Mouse (Mus musculus) midbrain, embryonic 11.5 days (tissue): ENCODE measurements at regions not wholly inside any gene's neighbourhood (a gene's known extent, or its start where the extent isn't known, plus 50 kb on each side); places are given as distances from the start of the nearest gene placed in this dataset.

Source experiments
- ATAC-seq: fragments of 200-750 bp; cut with Nextera tagmentation; 2 replicates; pipeline ENCODE4 v1.8.0; 2017; ENCODE audit warnings: moderate TSS enrichment, moderate library complexity; ENCODE audit not compliant: low FRiP score
- DNase-seq: peaks from one replicate; pipeline ENCODE4 v3.0.0; 2015; ENCODE audit warnings: low spot score; ENCODE audit errors: missing footprints
- H3K27ac ChIP-seq: fragments of 300-500 bp; sonication (generic); 2 replicates; pipeline ENCODE4 v1.5.1; 2014; ENCODE audit warnings: low read depth, low read length
- H3K27me3 ChIP-seq: fragments of 300-500 bp; sonication (generic); 2 replicates; pipeline ENCODE4 v1.6.1; 2014; ENCODE audit warnings: mild to moderate bottlenecking, low read length, moderate library complexity, mixed read lengths; ENCODE audit not compliant: control insufficient read depth, insufficient read depth
- H3K36me3 ChIP-seq: fragments of 300-500 bp; sonication (generic); 2 replicates; pipeline ENCODE4 v1.6.1; 2014; ENCODE audit warnings: mild to moderate bottlenecking, low read length, moderate library complexity, mixed read lengths; ENCODE audit not compliant: control insufficient read depth, insufficient read depth
- H3K4me1 ChIP-seq: fragments of 300-500 bp; sonication (generic); 2 replicates; pipeline ENCODE4 v1.6.1; 2014; ENCODE audit warnings: low read length; ENCODE audit not compliant: control insufficient read depth, insufficient read depth
- H3K4me2 ChIP-seq: fragments of 300-500 bp; sonication (generic); 2 replicates; pipeline ENCODE4 v1.6.1; 2014; ENCODE audit warnings: mild to moderate bottlenecking, moderate library complexity
- H3K4me3 ChIP-seq: fragments of 300-500 bp; sonication (generic); 2 replicates; pipeline ENCODE4 v1.5.1; 2014; ENCODE audit warnings: low read depth, low read length
- H3K9ac ChIP-seq: fragments of 300-500 bp; sonication (generic); 2 replicates; pipeline ENCODE4 v1.6.1; 2014; ENCODE audit warnings: low read length
- H3K9me3 ChIP-seq: fragments of 300-500 bp; sonication (generic); 2 replicates; pipeline ENCODE4 v1.6.1; 2016; ENCODE audit warnings: low read length; ENCODE audit not compliant: control insufficient read depth
- WGBS: fragments of 180-500 bp; shearing (Covaris S2); extraction: QIAGEN DNeasy Blood & Tissue Kit; methylation state at CpG from one replicate; pipeline ENCODE4 v1.1.7; 2014; 5-methylcytosine and 5-hydroxymethylcytosine counted together

GRCm38 (mm10) chr12:33580809-33581208 lies 151.4 kb downstream of the Twistnb start:
- H3K36me3 ChIP-seq, result no peaks in the 10 kb centered on the region
- 80% methylated on average over 2 of the region's 2 CpGs for WGBS

GRCm38 (mm10) chr12:33591031-33591430 lies 161.6 kb downstream of the Twistnb start:
- no peak for DNase-seq
- H3K4me1 ChIP-seq, result no peaks in the 10 kb centered on the region
- no peaks in the 10 kb centered on the region for H3K9me3 ChIP-seq
- H3K27me3 ChIP-seq, result no peaks in the 10 kb centered on the region
- H3K36me3 ChIP-seq, result no peaks in the 10 kb centered on the region
- H3K27ac ChIP-seq, result no peak overlapping the region
- no peak overlapping the region for H3K4me3 ChIP-seq
- H3K9ac ChIP-seq, result no peak overlapping the region
- WGBS, result 88% methylated on average over 5 of the region's 5 CpGs
- ATAC-seq, result no peak
- no peak overlapping the region for H3K4me2 ChIP-seq

More at GRCm38 (mm10) chr12:33580809-33581208, 151.4 kb downstream of the Twistnb start:
- no peak overlapping the region for H3K4me2 ChIP-seq
- no peak overlapping the region for H3K9ac ChIP-seq
- no peak overlapping the region for H3K27ac ChIP-seq
- H3K4me1 ChIP-seq, result no peaks in the 10 kb centered on the region
- H3K9me3 ChIP-seq, result no peaks in the 10 kb centered on the region
- H3K27me3 ChIP-seq, result no peaks in the 10 kb centered on the region
- DNase-seq (no peak), ATAC-seq (no peak)
- no peak overlapping the region for H3K4me3 ChIP-seq

- H3K4me2 ChIP-seq, result no peak overlapping the region
- H3K27ac ChIP-seq, result no peak overlapping the region
- no peaks in the 10 kb centered on the region for H3K27me3 ChIP-seq
- H3K9ac ChIP-seq, result no peak overlapping the region
- H3K4me1 ChIP-seq, result no peaks in the 10 kb centered on the region
- no peak for ATAC-seq
- no peaks in the 10 kb centered on the region for H3K36me3 ChIP-seq
- no peaks in the 10 kb centered on the region for H3K9me3 ChIP-seq
- DNase-seq, result peak; percentile 83
- H3K4me3 ChIP-seq, result no peak overlapping the region
- 56% methylated on average over 6 of the region's 6 CpGs for WGBS
Observed at GRCm38 (mm10) chr12:33592431-33592911, 163.0 kb downstream of the Twistnb start.

GRCm38 (mm10) chr12:33592938-33593337 lies 163.5 kb downstream of the Twistnb start:
- Histone ChIP-seq H3K4me3 (no peak overlapping the region), H3K27ac (no peak overlapping the region), H3K27me3 (no peaks in the 10 kb centered on the region), H3K9ac (no peak overlapping the region), H3K36me3 (no peaks in the 10 kb centered on the region), H3K9me3 (no peaks in the 10 kb centered on the region), H3K4me1 (no peaks in the 10 kb centered on the region), H3K4me2 (no peak overlapping the region)
- DNase-seq (peak; percentile 87), ATAC-seq (no peak)
- 69% methylated on average over 17 of the region's 17 CpGs for WGBS

GRCm38 (mm10) chr12:33593685-33594084 lies 164.2 kb downstream of the Twistnb start:
- Histone ChIP-seq H3K9ac (no peak overlapping the region), H3K4me2 (no peak overlapping the region), H3K4me1 (no peaks in the 10 kb centered on the region), H3K27me3 (no peaks in the 10 kb centered on the region), H3K27ac (no peak overlapping the region), H3K4me3 (no peak overlapping the region), H3K36me3 (no peaks in the 10 kb centered on the region), H3K9me3 (no peaks in the 10 kb centered on the region)
- WGBS, result 66% methylated on average over 4 of the region's 4 CpGs
- no peak for DNase-seq
- ATAC-seq, result no peak

GRCm38 (mm10) chr12:33605393-33605792 lies 176.0 kb downstream of the Twistnb start:
- WGBS, result 63% methylated on average over 4 of the region's 4 CpGs
- DNase-seq, result peak; percentile 41

GRCm38 (mm10) chr12:33607811-33608602 lies 178.6 kb downstream of the Twistnb start:
- no peak overlapping the region for H3K4me3 ChIP-seq
- H3K27ac ChIP-seq, result no peak overlapping the region
- H3K4me1 ChIP-seq, result no peaks in the 10 kb centered on the region
- DNase-seq (no peak), ATAC-seq (no peak)
- no peak overlapping the region for H3K9ac ChIP-seq
- 75% methylated on average over 7 of the region's 7 CpGs for WGBS
- H3K27me3 ChIP-seq, result no peaks in the 10 kb centered on the region
- no peak overlapping the region for H3K4me2 ChIP-seq
- H3K36me3 ChIP-seq, result no peaks in the 10 kb centered on the region
- H3K9me3 ChIP-seq, result no peaks in the 10 kb centered on the region

More at GRCm38 (mm10) chr12:33605393-33605792, 176.0 kb downstream of the Twistnb start:
- no peak overlapping the region for H3K9ac ChIP-seq
- H3K36me3 ChIP-seq, result no peaks in the 10 kb centered on the region
- no peaks in the 10 kb centered on the region for H3K4me1 ChIP-seq
- no peaks in the 10 kb centered on the region for H3K9me3 ChIP-seq
- ATAC-seq, result no peak
- H3K4me3 ChIP-seq, result no peak overlapping the region
- no peak overlapping the region for H3K27ac ChIP-seq
- H3K4me2 ChIP-seq, result no peak overlapping the region
- H3K27me3 ChIP-seq, result no peaks in the 10 kb centered on the region

GRCm38 (mm10) chr12:33612378-33612777 lies 182.9 kb downstream of the Twistnb start:
- DNase-seq (no peak), ATAC-seq (no peak)
- Histone ChIP-seq H3K9ac (no peak overlapping the region), H3K4me3 (no peak overlapping the region), H3K36me3 (no peaks in the 10 kb centered on the region), H3K9me3 (no peaks in the 10 kb centered on the region), H3K4me1 (0 out of 2 replicates have a peak, but pooled peaks cover 4% of the 10 kb centered on the region), H3K27ac (no peak overlapping the region), H3K27me3 (no peaks in the 10 kb centered on the region), H3K4me2 (no peak overlapping the region)
- WGBS, result 79% methylated on average over 3 of the region's 3 CpGs

- no peak overlapping the region for H3K4me3 ChIP-seq
- H3K27me3 ChIP-seq, result no peaks in the 10 kb centered on the region
- no peak overlapping the region for H3K27ac ChIP-seq
- H3K4me1 ChIP-seq, result no peaks in the 10 kb centered on the region
- no peak overlapping the region for H3K9ac ChIP-seq
- no peak for ATAC-seq
- no peak for DNase-seq
- 89% methylated on average over 4 of the region's 4 CpGs for WGBS
- no peak overlapping the region for H3K4me2 ChIP-seq
- H3K36me3 ChIP-seq, result no peaks in the 10 kb centered on the region
- no peaks in the 10 kb centered on the region for H3K9me3 ChIP-seq
Observed at GRCm38 (mm10) chr12:33620391-33620790, 191.0 kb downstream of the Twistnb start.
